Mouse (Mus musculus): Measurements from ENCODE around the gene Hmbs. TPM values are rescaled to one million over a fixed set of nuclear protein-coding genes. Genes with fewer than 3 reads are reported as not detected.
"Not testable (repeated sequence)": the region's sequence is repeated elsewhere in the genome, so short reads cannot be mapped to it uniquely, and the experiment has no call there.

The Hmbs gene
- polyA plus RNA-seq, 1 experiment from 2014 or later = 46.8 TPM

- DNase-seq (ENCODE audit: low read depth, low spot score) (no peak), ATAC-seq (no peak)
Measured at GRCm38 (mm10) chr9:44335331-44336092, 8.5 kb downstream of the Hmbs start.

DNA sequence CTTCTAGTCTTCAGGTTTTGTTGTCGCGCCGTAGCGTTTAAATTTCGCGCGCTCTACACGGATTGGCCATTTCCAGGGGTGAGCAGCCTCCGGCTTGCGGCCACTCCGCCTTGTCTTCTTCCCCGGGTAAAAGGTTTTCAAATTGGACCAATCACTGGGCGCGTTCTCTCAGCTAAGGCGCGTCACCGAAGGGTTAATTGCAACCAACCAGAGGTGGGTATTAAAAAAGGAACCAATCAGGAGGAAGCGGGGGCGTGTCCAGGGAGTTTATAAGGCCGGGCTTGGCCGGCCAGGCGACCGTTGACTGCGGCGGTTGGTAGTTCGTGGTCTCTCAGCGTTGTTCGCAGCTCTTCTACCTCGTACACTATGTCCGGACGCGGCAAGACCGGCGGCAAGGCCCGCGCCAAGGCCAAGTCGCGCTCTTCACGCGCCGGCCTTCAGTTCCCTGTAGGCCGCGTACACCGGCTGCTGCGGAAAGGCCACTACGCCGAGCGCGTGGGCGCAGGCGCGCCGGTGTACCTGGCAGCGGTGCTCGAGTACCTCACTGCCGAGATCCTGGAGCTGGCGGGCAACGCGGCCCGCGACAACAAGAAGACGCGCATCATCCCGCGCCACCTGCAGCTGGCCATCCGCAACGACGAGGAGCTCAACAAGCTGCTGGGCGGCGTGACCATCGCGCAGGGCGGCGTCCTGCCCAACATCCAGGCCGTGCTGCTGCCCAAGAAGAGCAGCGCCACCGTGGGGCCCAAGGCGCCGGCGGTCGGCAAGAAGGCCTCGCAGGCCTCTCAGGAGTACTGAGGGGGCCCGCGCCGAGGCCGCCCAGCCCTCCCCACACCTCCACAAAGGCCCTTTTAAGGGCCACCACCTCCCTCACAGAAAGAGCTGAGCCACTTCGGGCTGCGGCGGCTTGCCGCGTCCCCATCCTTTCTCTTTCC is 9.4 kb downstream of the Hmbs start, which contains the start of gene H2afx:
H2afx (plus strand) TSS at position 299 of the 935 bp plus-strand sequence.
- in situ Hi-C loops (cut with MboI; ENCODE audit: low pct_unique_long_range_greater_than_20kb) = no loop called here
- no peaks in the 10 kb centered on the region for H3K27me3 ChIP-seq
- DNase-seq (ENCODE audit: low read depth, low spot score) (peak; percentile 97), ATAC-seq (peak; percentile 85)
- POLR2A ChIA-PET = interaction anchor here (0.8 to 2.7 kb wide), 8 partner anchors 9 to 177 kb away, joined by 3 to 16 read pairs (median 4); partner anchors contain the start of genes C2cd2l, Dpagt1, Hmbs and Hyou1
- TF ChIP-seq CTCF (IDR thresholded peaks at IDR 0.05) = no peak
- CTCF ChIA-PET = interaction anchor here (1.1 to 2.7 kb wide), 4 partner anchors 9 to 23 kb away, joined by 4 to 7 read pairs (median 4); partner anchors contain the start of genes Dpagt1 and Hmbs

More at GRCm38 (mm10) chr9:44335331-44336092, 8.5 kb downstream of the Hmbs start:
- CTCF ChIA-PET = interaction anchor here (1.1 to 2.7 kb wide), 4 partner anchors 9 to 22 kb away, joined by 4 to 7 read pairs (median 4); partner anchors contain the start of genes Dpagt1 and Hmbs
- POLR2A ChIA-PET = interaction anchor here (0.8 to 2.7 kb wide), 8 partner anchors 8 to 176 kb away, joined by 3 to 16 read pairs (median 4); partner anchors contain the start of genes C2cd2l, Dpagt1, Hmbs and Hyou1
- in situ Hi-C loops (cut with MboI; ENCODE audit: low pct_unique_long_range_greater_than_20kb) = no loop called here
- TF ChIP-seq CTCF (IDR thresholded peaks at IDR 0.05) = no peak
- no peaks in the 10 kb centered on the region for H3K27me3 ChIP-seq

DNA sequence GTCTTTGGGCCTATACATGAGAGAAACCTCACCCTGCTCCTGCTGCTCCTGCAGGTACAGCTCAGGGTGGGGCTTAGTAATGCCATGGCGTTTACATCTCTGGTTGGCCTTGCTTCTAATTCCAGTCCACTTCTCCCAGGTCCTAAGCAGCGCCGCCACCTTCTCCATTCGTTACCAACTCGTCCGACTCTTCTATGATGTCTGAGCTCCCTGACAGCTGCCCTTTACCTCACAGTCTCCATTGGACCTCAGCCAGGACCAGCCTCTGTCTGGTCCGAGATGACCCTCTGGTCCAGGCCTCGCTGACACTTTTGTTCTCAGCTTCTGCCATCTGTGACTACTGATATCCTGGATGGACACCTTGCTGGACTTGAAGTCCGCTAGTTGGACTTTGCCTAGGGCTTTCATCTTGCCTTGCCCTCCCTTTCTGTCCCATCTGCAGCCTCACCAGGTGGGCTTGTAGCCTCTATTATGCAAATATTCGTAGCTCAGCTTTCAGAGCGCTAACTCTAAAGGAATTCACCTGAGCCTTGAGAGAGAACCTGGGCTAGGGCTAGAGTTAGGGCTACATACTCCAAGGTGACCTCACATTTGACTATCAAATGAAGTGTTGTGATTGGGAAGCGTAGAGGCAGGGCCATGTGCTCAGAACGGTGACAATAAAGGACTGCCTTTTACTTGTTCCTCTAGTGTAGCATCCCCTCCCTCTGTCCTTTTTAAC is 10.9 kb downstream of the Hmbs start:
- ATAC-seq (no peak), DNase-seq (ENCODE audit: low read depth, low spot score) (no peak)
- in situ Hi-C loops (cut with MboI; ENCODE audit: low pct_unique_long_range_greater_than_20kb) = no loop called here
- no peak for TF ChIP-seq CTCF (IDR thresholded peaks at IDR 0.05)
- ChIA-PET CTCF (no interaction called here), POLR2A (no interaction called here)
- H3K27me3 ChIP-seq = no peaks in the 10 kb centered on the region

DNA sequence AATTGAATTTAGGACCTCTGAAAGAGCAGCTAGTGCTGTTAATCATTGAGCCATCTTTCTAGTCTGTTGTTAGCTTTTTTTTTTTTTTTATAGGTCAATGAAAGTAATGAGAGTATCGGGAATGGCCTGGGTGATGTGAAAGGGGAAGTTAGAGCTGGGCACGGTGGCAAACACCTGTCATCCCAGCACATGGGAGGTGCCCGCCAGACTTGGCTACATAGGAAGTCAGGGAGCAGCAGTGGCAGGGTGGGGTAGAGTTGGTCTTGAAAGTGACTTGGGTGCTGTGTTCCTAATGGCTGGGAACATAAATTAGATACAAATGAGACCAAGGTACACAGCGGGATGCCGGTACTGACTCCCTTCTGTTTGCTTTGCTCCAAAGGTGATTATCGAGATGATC is 13.3 kb downstream of the Hmbs start:
- CTCF ChIA-PET = interaction anchor here (0.6 kb wide), 2 partner anchors 89 to 178 kb away, joined by 3 read pairs; no protein-coding TSS in a partner anchor
- in situ Hi-C loops (cut with MboI; ENCODE audit: low pct_unique_long_range_greater_than_20kb) = no loop called here
- no peaks in the 10 kb centered on the region for H3K27me3 ChIP-seq
- DNase-seq (ENCODE audit: low read depth, low spot score) (no peak), ATAC-seq (no peak)
- POLR2A ChIA-PET = interaction anchor here (0.6 kb wide), 2 partner anchors 30 to 80 kb away, joined by 3 to 5 read pairs; no protein-coding TSS in a partner anchor
- no peak for TF ChIP-seq CTCF (IDR thresholded peaks at IDR 0.05)

DNA sequence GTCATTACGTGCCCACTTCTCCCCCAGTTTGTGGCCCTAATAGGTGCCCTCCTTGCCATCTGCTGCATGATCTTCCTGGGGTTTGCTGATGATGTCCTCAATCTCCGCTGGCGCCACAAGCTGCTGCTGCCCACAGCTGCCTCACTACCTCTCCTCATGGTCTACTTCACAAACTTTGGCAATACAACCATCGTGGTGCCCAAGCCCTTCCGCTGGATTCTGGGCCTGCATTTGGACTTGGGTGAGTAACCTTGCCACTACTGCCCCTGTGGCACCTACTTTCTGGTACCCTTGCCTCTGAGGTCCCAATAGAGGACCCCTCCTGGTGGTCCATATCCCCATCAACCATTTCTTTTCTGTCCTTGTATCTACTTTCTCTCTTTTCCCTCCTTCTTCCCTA is 16.1 kb downstream of the Hmbs start:
- POLR2A ChIA-PET = no interaction called here
- ATAC-seq = no peak
- no peak for TF ChIP-seq CTCF (IDR thresholded peaks at IDR 0.05)
- in situ Hi-C loops (cut with MboI; ENCODE audit: low pct_unique_long_range_greater_than_20kb) = no loop called here
- CTCF ChIA-PET = no interaction called here
- no peaks in the 10 kb centered on the region for H3K27me3 ChIP-seq
- no peak for DNase-seq (ENCODE audit: low read depth, low spot score)

DNA sequence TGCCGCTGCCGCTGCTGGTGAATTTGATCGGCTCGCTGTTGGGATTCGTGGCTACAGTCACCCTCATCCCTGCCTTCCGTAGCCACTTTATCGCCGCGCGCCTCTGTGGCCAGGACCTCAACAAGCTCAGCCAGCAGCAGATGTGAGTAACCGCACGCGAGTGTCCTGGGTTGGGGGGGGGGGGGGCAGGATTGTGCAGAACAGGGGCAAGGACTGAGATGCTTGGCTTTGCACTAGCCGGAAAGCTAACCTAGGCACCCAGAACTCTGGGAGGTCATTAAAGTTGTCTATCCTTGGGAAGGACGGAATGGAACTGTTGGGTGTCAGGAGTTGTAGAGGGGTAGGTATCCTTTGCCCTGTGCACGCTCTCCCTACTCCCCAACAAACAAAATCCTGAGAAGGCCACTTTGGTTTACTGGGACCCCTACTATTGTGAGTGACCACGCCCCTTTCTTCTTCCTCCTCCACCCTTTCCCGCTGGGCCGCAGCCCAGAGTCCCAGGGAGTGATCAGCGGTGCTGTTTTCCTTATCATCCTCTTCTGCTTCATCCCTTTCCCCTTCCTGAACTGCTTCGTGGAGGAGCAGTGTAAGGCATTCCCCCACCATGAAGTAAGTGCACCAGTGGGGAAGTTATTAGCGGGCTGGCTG is 16.8 kb downstream of the Hmbs start:
- in situ Hi-C loops (cut with MboI; ENCODE audit: low pct_unique_long_range_greater_than_20kb) = no loop called here
- TF ChIP-seq CTCF (IDR thresholded peaks at IDR 0.05) = no peak
- CTCF ChIA-PET = interaction anchor here (1.5 kb wide), 1 partner anchor 34 kb away, joined by 5 read pairs; the partner anchor contains the start of gene Vps11
- POLR2A ChIA-PET = interaction anchor here (1.3 kb wide), 2 partner anchors 15 to 22 kb away, joined by 3 to 4 read pairs; partner anchors contain the start of gene Hinfp
- DNase-seq (ENCODE audit: low read depth, low spot score) = no peak
- ATAC-seq = no peak
- no peaks in the 10 kb centered on the region for H3K27me3 ChIP-seq

GRCm38 (mm10) chr9:44326371-44327063 is 17.5 kb downstream of the Hmbs start:
- in situ Hi-C loops (cut with MboI; ENCODE audit: low pct_unique_long_range_greater_than_20kb) = no loop called here
- peak; percentile 82 for DNase-seq (ENCODE audit: low read depth, low spot score)
- POLR2A ChIA-PET = interaction anchor here (0.6 to 1.3 kb wide), 5 partner anchors 8 to 59 kb away, joined by 3 to 4 read pairs (median 4); partner anchors contain the start of genes H2afx and Hinfp
- CTCF ChIA-PET = interaction anchor here (1.1 to 1.5 kb wide), 3 partner anchors 8 to 35 kb away, joined by 3 to 5 read pairs (median 4); partner anchors contain the start of genes H2afx and Vps11
- no peaks in the 10 kb centered on the region for H3K27me3 ChIP-seq
- ATAC-seq = peak; percentile 77
- TF ChIP-seq CTCF (IDR thresholded peaks at IDR 0.05) = no peak

DNA sequence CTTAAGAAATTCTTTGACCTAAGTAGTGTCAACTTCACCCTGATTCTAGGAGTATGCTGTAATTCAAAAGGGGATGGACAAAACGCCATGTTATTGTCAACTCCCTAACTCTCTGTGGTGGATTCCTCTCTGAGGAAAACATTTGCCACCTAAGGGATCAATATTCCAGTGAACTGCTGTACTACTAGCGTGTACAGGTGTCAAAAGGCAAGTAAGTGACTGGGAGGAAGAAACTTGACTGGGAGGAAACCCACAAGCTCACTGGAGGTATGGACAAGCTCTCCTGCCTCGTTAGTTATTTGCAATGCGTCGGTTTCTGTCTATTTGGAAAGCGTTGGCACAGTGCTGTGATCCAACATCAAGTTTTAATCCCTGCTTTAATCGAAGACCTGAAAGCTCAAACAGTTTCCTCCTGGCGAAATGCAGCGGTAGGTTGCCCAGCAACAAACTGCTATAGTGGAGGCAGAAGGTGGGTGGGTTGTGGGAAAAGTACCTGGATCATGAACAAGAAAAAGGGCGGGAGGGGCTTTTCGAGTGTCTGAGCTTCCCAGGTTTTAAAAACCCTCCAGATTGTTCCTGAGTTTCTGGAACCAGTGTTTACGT is 18.2 kb downstream of the Hmbs start, which contains the start of gene Dpagt1:
Dpagt1 (plus strand) TSS at position 252 of the 603 bp plus-strand sequence.
- ChIA-PET POLR2A (interaction anchor here (0.6 to 1.3 kb wide), 4 partner anchors 9 to 59 kb away, joined by 4 read pairs; partner anchors contain the start of gene H2afx), CTCF (interaction anchor here (1.1 to 1.5 kb wide), 3 partner anchors 9 to 36 kb away, joined by 3 to 5 read pairs (median 4); partner anchors contain the start of genes H2afx and Vps11)
- DNase-seq (ENCODE audit: low read depth, low spot score) (no peak), ATAC-seq (no peak)
- in situ Hi-C loops (cut with MboI; ENCODE audit: low pct_unique_long_range_greater_than_20kb) = no loop called here
- no peaks in the 10 kb centered on the region for H3K27me3 ChIP-seq
- TF ChIP-seq CTCF (IDR thresholded peaks at IDR 0.05) = no peak

- ChIA-PET POLR2A (interaction anchor here (1.3 kb wide), 2 partner anchors 10 to 58 kb away, joined by 4 read pairs; partner anchors contain the start of gene H2afx), CTCF (interaction anchor here (1.1 to 1.4 kb wide), 2 partner anchors 10 to 12 kb away, joined by 3 to 4 read pairs; partner anchors contain the start of gene H2afx)
- ATAC-seq; DNase-seq (ENCODE audit: low read depth, low spot score); H3K27me3 ChIP-seq; in situ Hi-C loops (cut with MboI; ENCODE audit: low pct_unique_long_range_greater_than_20kb): not testable (repeated sequence)
Measured at GRCm38 (mm10) chr9:44325032-44325767, 18.8 kb downstream of the Hmbs start.

Data from Patski (cell line).